Mouse (Mus musculus) lung, adult 2 months (tissue): ENCODE measurements around the gene Retreg3. TPM values are rescaled to one million over a fixed set of nuclear protein-coding genes. Genes with fewer than 3 reads are reported as not detected.

ENCODE experiments used
- DNase-seq: peaks from one replicate; pipeline ENCODE4 v3.0.0; 2022
- H3K4me1 ChIP-seq: fragments of 200-500 bp; 2 replicates; pipeline ENCODE4 v1.6.1; 2011; ENCODE audit warnings: low read length; ENCODE audit not compliant: control insufficient read depth, insufficient read depth
- H3K4me3 ChIP-seq: fragments of 200-500 bp; replicated peaks from 2 replicates; pipeline ENCODE3; 2011; ENCODE audit warnings: low read depth, mild to moderate bottlenecking, control low read depth, low read length; ENCODE audit errors: extremely low read depth
- CTCF ChIP-seq: fragments of 200-500 bp; IDR thresholded peaks from 2 replicates; pipeline ENCODE4 v1.5.1; 2011; ENCODE audit warnings: mild to moderate bottlenecking, low read length, control low read depth; ENCODE audit not compliant: insufficient read depth
- POLR2A ChIP-seq: fragments of 200-500 bp; IDR thresholded peaks from 2 replicates; pipeline ENCODE4 v1.6.1; 2011; ENCODE audit warnings: low read depth, mild to moderate bottlenecking, control low read depth, low read length, borderline replicate concordance; ENCODE audit errors: extremely low read depth
- WGBS: fragments of 180-500 bp; shearing (Covaris S2); methylation state at CpG from one replicate; pipeline ENCODE4 v1.1.7; 2018; 5-methylcytosine and 5-hydroxymethylcytosine counted together
- polyA plus RNA-seq: library from polyadenylated mRNA; depleted of rRNA; stranded (reverse); fragments of >200 nt; gene quantifications from 2 replicates; pipeline ENCODE4 v1.2.3, GENCODE M21; 2012

Gene Retreg3
- polyA plus RNA-seq, 1 experiment, result 58.8 TPM

GRCm38 (mm10) chr11:101118105-101118504 lies 1.6 kb downstream of the Retreg3 start:
- Histone ChIP-seq H3K4me1 (peaks cover 7% of the 10 kb centered on the region), H3K4me3 (peak overlapping the region; percentile 25)
- TF ChIP-seq POLR2A (no peak), CTCF (no peak)
- 7% methylated on average over 4 of the region's 4 CpGs for WGBS
- DNase-seq, result no peak

- TF ChIP-seq CTCF (no peak), POLR2A (no peak)
- Histone ChIP-seq H3K4me3 (no peak overlapping the region), H3K4me1 (peaks cover 9% of the 10 kb centered on the region)
- 48% methylated on average over 2 of the region's 2 CpGs for WGBS
- DNase-seq, result no peak
These were observed 4.1 kb downstream of the Retreg3 start for GRCm38 (mm10) chr11:101115564-101115963.

- DNase-seq, result no peak
- 90% methylated on average over 3 of the region's 3 CpGs for WGBS
- TF ChIP-seq POLR2A, result no peak
- TF ChIP-seq CTCF, result no peak
- Histone ChIP-seq H3K4me1 (peaks cover 4% of the 10 kb centered on the region; the same call in 1 of the 2 replicates), H3K4me3 (no peak overlapping the region)
These were observed 7.5 kb downstream of the Retreg3 start for GRCm38 (mm10) chr11:101112186-101112585.

GRCm38 (mm10) chr11:101111178-101111577 lies 8.5 kb downstream of the Retreg3 start:
- TF ChIP-seq CTCF (no peak), POLR2A (no peak)
- Histone ChIP-seq H3K4me1 (peaks cover 4% of the 10 kb centered on the region; the same call in 1 of the 2 replicates), H3K4me3 (no peak overlapping the region)
- DNase-seq, result no peak
- WGBS, result 77% methylated on average over 4 of the region's 4 CpGs

- WGBS, result 40% methylated on average over 5 of the region's 5 CpGs
- Histone ChIP-seq H3K4me1 (peaks cover 4% of the 10 kb centered on the region; the same call in 1 of the 2 replicates), H3K4me3 (no peak overlapping the region)
- TF ChIP-seq POLR2A, result no peak
- TF ChIP-seq CTCF, result no peak
- no peak for DNase-seq
These were observed 9.0 kb downstream of the Retreg3 start for GRCm38 (mm10) chr11:101110708-101111107.

GRCm38 (mm10) chr11:101109351-101109750 lies 10.3 kb downstream of the Retreg3 start:
- no peak overlapping the region for H3K4me3 ChIP-seq
- H3K4me1 ChIP-seq, result peaks cover 4% of the 10 kb centered on the region; the same call in 1 of the 2 replicates
- no peak for DNase-seq
- WGBS, result 63% methylated on average over 4 of the region's 4 CpGs
- TF ChIP-seq POLR2A (no peak), CTCF (no peak)

- WGBS, result 82% methylated on average over 5 of the region's 5 CpGs
- no peak for DNase-seq
- no peak overlapping the region for H3K4me3 ChIP-seq
- no peaks in the 10 kb centered on the region for H3K4me1 ChIP-seq
- TF ChIP-seq CTCF (no peak), POLR2A (no peak)
These were observed 16.7 kb downstream of the Retreg3 start for GRCm38 (mm10) chr11:101103011-101103410.

- no peak for DNase-seq
- 85% methylated on average over 8 of the region's 8 CpGs for WGBS
- H3K4me3 ChIP-seq, result no peak overlapping the region
- no peak for TF ChIP-seq POLR2A
- TF ChIP-seq CTCF, result no peak
- H3K4me1 ChIP-seq, result peaks cover 4% of the 10 kb centered on the region
These were observed 21.5 kb downstream of the Retreg3 start for GRCm38 (mm10) chr11:101098231-101098630.

- DNase-seq, result peak; percentile 95
- WGBS, result under 1% methylated on average over 43 of the region's 43 CpGs
- peaks cover 4% of the 10 kb centered on the region for H3K4me1 ChIP-seq
- H3K4me3 ChIP-seq, result peak within 1 kb of the TSS; percentile 91
- TF ChIP-seq CTCF, result peak; percentile 84
- peak; percentile 74; the same call in 1 of the 2 replicates for TF ChIP-seq POLR2A
These were observed 24.2 kb downstream of the Retreg3 start, which contains the start of gene Psmc3ip for GRCm38 (mm10) chr11:101095314-101096024. TSS of gene Psmc3ip (minus strand) at chr11:101095436.

GRCm38 (mm10) chr11:101094930-101095313 lies 24.8 kb downstream of the Retreg3 start:
- peak overlapping the region; percentile 91 for H3K4me3 ChIP-seq
- no peak for TF ChIP-seq POLR2A
- 2% methylated on average over 18 of the region's 18 CpGs for WGBS
- peaks cover 4% of the 10 kb centered on the region for H3K4me1 ChIP-seq
- no peak for DNase-seq

GRCm38 (mm10) chr11:101089931-101090330 lies 29.8 kb downstream of the Retreg3 start:
- no peak for DNase-seq
- WGBS, result 85% methylated on average over 1 of the region's 1 CpGs
- H3K4me3 ChIP-seq, result no peak overlapping the region
- H3K4me1 ChIP-seq, result peaks cover 12% of the 10 kb centered on the region
- TF ChIP-seq CTCF (no peak), POLR2A (no peak)
